Mouse (Mus musculus) right cerebral cortex, postnatal 14 days (tissue): Measurements from ENCODE around the gene Rora.

Source experiments
- DNase-seq: peaks from one replicate; pipeline ENCODE4 v3.0.0; 2022

The Rora gene

GRCm38 (mm10) chr9:69164653-69165052 is 511.1 kb downstream of the Rora start:
- no peak for DNase-seq

- DNase-seq, result no peak
These were observed 511.7 kb downstream of the Rora start for GRCm38 (mm10) chr9:69165096-69165836.

- DNase-seq, result no peak
These were observed 520.5 kb downstream of the Rora start for GRCm38 (mm10) chr9:69174061-69174460.

- no peak for DNase-seq
These were observed 521.0 kb downstream of the Rora start for GRCm38 (mm10) chr9:69174527-69175116.

- no peak for DNase-seq
These were observed 523.4 kb downstream of the Rora start for GRCm38 (mm10) chr9:69176988-69177387.

GRCm38 (mm10) chr9:69179224-69179623 is 525.6 kb downstream of the Rora start:
- no peak for DNase-seq

- DNase-seq, result no peak
These were observed 527.4 kb downstream of the Rora start for GRCm38 (mm10) chr9:69180961-69181360.

- no peak for DNase-seq
These were observed 527.8 kb downstream of the Rora start for GRCm38 (mm10) chr9:69181411-69181810.

- DNase-seq, result no peak
These were observed 530.3 kb downstream of the Rora start for GRCm38 (mm10) chr9:69183888-69184287.

GRCm38 (mm10) chr9:69190726-69191125 is 537.1 kb downstream of the Rora start:
- DNase-seq, result no peak

GRCm38 (mm10) chr9:69192446-69192845 is 538.9 kb downstream of the Rora start:
- no peak for DNase-seq

- no peak for DNase-seq
These were observed 541.3 kb downstream of the Rora start for GRCm38 (mm10) chr9:69194638-69195605.

- DNase-seq, result peak; percentile 15
These were observed 560.2 kb downstream of the Rora start for GRCm38 (mm10) chr9:69213796-69214195.

GRCm38 (mm10) chr9:69224841-69225240 is 571.3 kb downstream of the Rora start:
- DNase-seq, result no peak

GRCm38 (mm10) chr9:69226424-69226823 is 572.8 kb downstream of the Rora start:
- DNase-seq, result no peak

GRCm38 (mm10) chr9:69227806-69228205 is 574.2 kb downstream of the Rora start:
- no peak for DNase-seq

- no peak for DNase-seq
These were observed 576.3 kb downstream of the Rora start for GRCm38 (mm10) chr9:69229935-69230334.

GRCm38 (mm10) chr9:69234526-69234925 is 580.9 kb downstream of the Rora start:
- DNase-seq, result no peak

- no peak for DNase-seq
These were observed 583.7 kb downstream of the Rora start for GRCm38 (mm10) chr9:69237316-69237715.

GRCm38 (mm10) chr9:69242538-69242937 is 589.0 kb downstream of the Rora start:
- DNase-seq, result no peak

GRCm38 (mm10) chr9:69243626-69244025 is 590.0 kb downstream of the Rora start:
- no peak for DNase-seq

- DNase-seq, result no peak
These were observed 592.6 kb downstream of the Rora start for GRCm38 (mm10) chr9:69246225-69246624.

GRCm38 (mm10) chr9:69249586-69249985 is 596.0 kb downstream of the Rora start:
- DNase-seq, result no peak
